Mouse (Mus musculus) CH12.LX (cell line): Measurements from ENCODE around the gene Racgap1. TPM values are rescaled to one million over a fixed set of nuclear protein-coding genes. Genes with fewer than 3 reads are reported as not detected.

Experiments
- DNase-seq: peaks from one replicate; pipeline ENCODE4 v3.0.0-alpha.2; 2013; ENCODE audit errors: extremely low read depth
- H3K27ac ChIP-seq: 2 replicates; pipeline ENCODE4 v1.5.1; 2012; ENCODE audit warnings: low read depth, mild to moderate bottlenecking, control low read depth, moderate library complexity; ENCODE audit not compliant: insufficient read depth
- H3K27me3 ChIP-seq: replicated peaks from 2 replicates; pipeline ENCODE3; 2012; ENCODE audit warnings: inconsistent platforms
- H3K36me3 ChIP-seq, 2 experiments: replicated peaks in 1 of 2; 2 replicates each; pipeline versions ENCODE3 to v1.6.1; 2012; ENCODE audit warnings: inconsistent platforms in 1 of 2, low read length in 1 of 2, mild to moderate bottlenecking in 1 of 2, mixed read lengths in 1 of 2, moderate library complexity in 1 of 2; ENCODE audit not compliant: control insufficient read depth in 1 of 2, insufficient read depth in 1 of 2
- H3K4me1 ChIP-seq, 2 experiments: 2 replicates each; pipeline ENCODE4 v1.6.1; 2012; ENCODE audit warnings: inconsistent platforms in 1 of 2, moderate library complexity in 1 of 2; ENCODE audit not compliant: insufficient read depth in 2 of 2, control insufficient read depth in 1 of 2
- H3K4me2 ChIP-seq: 2 replicates; pipeline ENCODE4 v1.6.1; 2012; ENCODE audit warnings: low read depth, mild to moderate bottlenecking, control low read depth; ENCODE audit not compliant: poor library complexity, insufficient read depth, severe bottlenecking
- H3K4me3 ChIP-seq, 3 experiments: fragments of 150-350 bp in 1 of 3; sonication (generic) in 1 of 3; replicated peaks in 1 of 3; 2 replicates each; pipeline versions ENCODE3 to v1.5.1; 2011 to 2012; ENCODE audit warnings: low read depth in 2 of 3, low read length in 2 of 3, mild to moderate bottlenecking in 2 of 3, moderate library complexity in 2 of 3, control low read depth in 1 of 3, improper control_type of control experiment in 1 of 3, inconsistent platforms in 1 of 3, mixed read lengths in 1 of 3; ENCODE audit not compliant: poor library complexity in 1 of 3
- H3K79me2 ChIP-seq: replicated peaks from 2 replicates; pipeline ENCODE4 v1.6.1; 2012; ENCODE audit warnings: mild to moderate bottlenecking, moderate library complexity; ENCODE audit not compliant: control insufficient read depth, poor library complexity, insufficient read depth, severe bottlenecking; ENCODE audit errors: extremely low read depth
- H3K9ac ChIP-seq: 2 replicates; pipeline ENCODE4 v1.6.1; 2012; ENCODE audit warnings: low read depth, mild to moderate bottlenecking, control low read depth, moderate library complexity; ENCODE audit not compliant: insufficient read depth
- H3K9me3 ChIP-seq: replicated peaks from 2 replicates; pipeline ENCODE3; 2012; ENCODE audit warnings: low read length, inconsistent platforms, mixed read lengths
- BHLHE40 ChIP-seq: IDR thresholded peaks from 2 replicates; pipeline ENCODE4 v1.6.1; 2011; ENCODE audit warnings: mild to moderate bottlenecking, low read depth, low read length, improper control_type of control experiment
- CTCF ChIP-seq, 2 experiments: IDR thresholded peaks in 1 of 2; conservative IDR thresholded peaks in 1 of 2; 2 replicates each; pipeline ENCODE4 v1.5.1; 2011 to 2012; ENCODE audit warnings: low read depth in 2 of 2, low read length in 2 of 2, improper control_type of control experiment in 1 of 2, inconsistent platforms in 1 of 2, mild to moderate bottlenecking in 1 of 2, moderate library complexity in 1 of 2
- HCFC1 ChIP-seq: IDR thresholded peaks from 2 replicates; pipeline ENCODE4 v1.6.1; 2012; ENCODE audit warnings: low read depth, mild to moderate bottlenecking, inconsistent platforms, low read length, improper control_type of control experiment
- IRF4 ChIP-seq: IDR thresholded peaks from 2 replicates; pipeline ENCODE4 v1.6.1; 2014; ENCODE audit warnings: low read depth, mild to moderate bottlenecking, inconsistent platforms, low read length, improper control_type of control experiment
- JUN ChIP-seq: IDR thresholded peaks from 2 replicates; pipeline ENCODE4 v1.6.1; 2011; ENCODE audit warnings: low read depth, mild to moderate bottlenecking, low read length, improper control_type of control experiment, moderate library complexity; ENCODE audit not compliant: insufficient read depth
- JUND ChIP-seq: conservative IDR thresholded peaks from 2 replicates; pipeline ENCODE4 v1.6.1; 2011; ENCODE audit warnings: low read depth, low read length, improper control_type of control experiment
- KAT2A ChIP-seq: IDR thresholded peaks from 2 replicates; pipeline ENCODE4 v1.6.1; 2012; ENCODE audit warnings: low read length, improper control_type of control experiment, inconsistent platforms; ENCODE audit not compliant: insufficient replicate concordance
- MAFK ChIP-seq: IDR thresholded peaks from 2 replicates; pipeline ENCODE4 v1.6.1; 2011; ENCODE audit warnings: low read length, improper control_type of control experiment; ENCODE audit not compliant: insufficient replicate concordance
- MAZ ChIP-seq: IDR thresholded peaks from 2 replicates; pipeline ENCODE4 v1.6.1; 2012; ENCODE audit warnings: low read depth, mild to moderate bottlenecking, inconsistent platforms, low read length, improper control_type of control experiment, moderate library complexity
- MEF2A ChIP-seq: IDR thresholded peaks from 2 replicates; pipeline ENCODE4 v1.6.1; 2014; ENCODE audit warnings: low read depth, mild to moderate bottlenecking, inconsistent platforms, low read length, improper control_type of control experiment, borderline replicate concordance
- MXI1 ChIP-seq: IDR thresholded peaks from 2 replicates; pipeline ENCODE4 v1.6.1; 2011; ENCODE audit warnings: mild to moderate bottlenecking, low read depth, low read length, improper control_type of control experiment
- NELFE ChIP-seq: IDR thresholded peaks from 2 replicates; pipeline ENCODE4 v1.6.1; 2011; ENCODE audit warnings: low read depth, low read length, improper control_type of control experiment
- PAX5 ChIP-seq: IDR thresholded peaks from 2 replicates; pipeline ENCODE4 v1.6.1; 2012; ENCODE audit warnings: low read length, inconsistent platforms, mixed read lengths
- POLR2A ChIP-seq: IDR thresholded peaks from 2 replicates; pipeline ENCODE4 v1.6.1; 2011; ENCODE audit warnings: low read depth, mild to moderate bottlenecking, improper control_type of control experiment, low read length
- RAD21 ChIP-seq: IDR thresholded peaks from 2 replicates; pipeline ENCODE4 v1.6.1; 2011; ENCODE audit warnings: low read depth, mild to moderate bottlenecking, low read length, improper control_type of control experiment, moderate library complexity
- SMC3 ChIP-seq: IDR thresholded peaks from 2 replicates; pipeline ENCODE4 v1.6.1; 2011; ENCODE audit warnings: low read depth, low read length, improper control_type of control experiment
- UBTF ChIP-seq: IDR thresholded peaks from 2 replicates; pipeline ENCODE4 v1.6.1; 2012; ENCODE audit warnings: low read depth, mild to moderate bottlenecking, inconsistent platforms, low read length, improper control_type of control experiment, moderate library complexity
- USF2 ChIP-seq: conservative IDR thresholded peaks from 2 replicates; pipeline ENCODE4 v1.6.1; 2011; ENCODE audit warnings: low read depth, low read length, improper control_type of control experiment
- ZC3H11A ChIP-seq: IDR thresholded peaks from 2 replicates; pipeline ENCODE4 v1.6.1; 2012; ENCODE audit warnings: low read depth, mild to moderate bottlenecking, inconsistent platforms, low read length, improper control_type of control experiment
- ZMIZ1 ChIP-seq: IDR thresholded peaks from 2 replicates; pipeline ENCODE4 v1.6.1; 2012; ENCODE audit warnings: low read depth, mild to moderate bottlenecking, inconsistent platforms, low read length, improper control_type of control experiment
- dilution Hi-C: fragments of 300-500 bp; cut with MboI; formaldehyde crosslinking; loops from 2 replicates; pipeline ENCODE4 v1.14.3; 2020; ENCODE audit warnings: low sequenced_read_pairs; ENCODE audit not compliant: extremely low pct_unique_long_range_greater_than_20kb, extremely low pct_ligation_motif_present
- in situ Hi-C: fragments of 300-500 bp; cut with MboI; formaldehyde crosslinking; loops from 3 replicates; pipeline ENCODE4 v1.14.3; 2019; ENCODE audit warnings: low sequenced_read_pairs, low pct_ligation_motif_present, low pct_unique_long_range_greater_than_20kb, mixed read lengths
- polyA plus RNA-seq: library from polyadenylated mRNA; unstranded; fragments of >175 nt; gene quantifications from 2 replicates; pipeline ENCODE4 v1.2.1, GENCODE M21; 2012; ENCODE audit warnings: low read depth; ENCODE audit not compliant: insufficient read length
- total RNA-seq, 2 experiments: library from RNA; depleted of rRNA; stranded (reverse); fragments of 300-350 nt in 1 of 2; fragments of >200 nt in 1 of 2; gene quantifications; 2 replicates each; pipeline ENCODE4 v1.2.3; 2012 to 2014

The Racgap1 gene
- total and polyA plus RNA-seq, 3 experiments, result 97.9 to 131 (median 130) TPM

DNA sequence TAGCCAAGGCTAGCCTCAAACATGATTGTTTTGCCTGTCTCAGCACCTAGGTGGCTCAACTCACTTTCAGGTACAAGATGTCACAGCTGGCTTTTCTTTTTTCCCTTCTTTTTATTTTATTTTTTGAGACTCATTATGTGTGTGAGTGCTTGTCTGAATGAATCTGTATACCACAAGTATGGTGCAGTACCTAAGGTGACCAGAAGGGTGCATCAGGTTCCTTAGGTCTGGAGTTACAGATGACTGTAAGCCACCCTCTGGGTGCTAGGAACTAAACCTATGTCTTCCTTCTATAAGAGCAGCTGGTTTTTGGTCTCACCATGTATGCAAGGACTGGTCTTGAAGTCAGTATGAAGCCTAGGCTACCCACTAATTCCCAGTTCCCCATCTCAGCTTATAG lies 19.8 kb downstream of the Racgap1 start:
- TF ChIP-seq IRF4 (no peak), CTCF (conservative IDR thresholded peaks at IDR 0.05 in 1 of 2, IDR thresholded peaks at IDR 0.05 in 1 of 2; ENCODE audit: low read depth in 2 of 2, low read length in 2 of 2) (peak; percentile 54 to 79), SMC3 (peak; percentile 37), ZMIZ1 (no peak), BHLHE40 (no peak), HCFC1 (no peak), NELFE (no peak), MAFK (no peak), ZC3H11A (no peak), KAT2A (no peak), PAX5 (no peak), USF2 (no peak), RAD21 (peak; percentile 37), JUN (no peak)
- H3K9me3 ChIP-seq, result peaks cover 8% of the 10 kb centered on the region
- peaks cover 70 to 90% of the 10 kb centered on the region in 2 experiments for H3K36me3 ChIP-seq

DNA sequence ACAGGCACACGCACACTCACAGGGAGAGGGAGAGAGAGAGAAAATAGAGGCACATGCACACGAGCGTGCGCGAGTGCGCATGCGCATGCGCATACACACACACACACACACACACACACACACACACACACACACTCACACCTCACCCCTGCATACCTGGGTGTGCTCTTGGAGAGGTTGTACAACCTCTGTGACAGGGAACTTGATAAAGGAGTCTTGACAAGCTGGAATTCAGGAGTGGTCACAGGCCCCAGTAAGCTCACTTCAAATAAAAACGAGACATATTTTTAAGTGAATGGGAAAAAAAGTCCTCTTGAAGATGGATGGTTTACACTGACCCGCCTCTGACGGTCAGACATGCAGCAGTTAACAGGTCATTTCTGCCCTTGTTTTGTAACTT lies 29.4 kb downstream of the Racgap1 start:
- no peak overlapping the region for H3K27ac ChIP-seq
- no peak overlapping the region for H3K9ac ChIP-seq
- H3K4me3 ChIP-seq, result no peak overlapping the region
- no peaks in the 10 kb centered on the region for H3K79me2 ChIP-seq
- dilution Hi-C loops (no loop called here), in situ Hi-C loops (no loop called here)
- peaks cover 4 to 13% of the 10 kb centered on the region in 2 experiments for H3K4me1 ChIP-seq
- no peaks in the 10 kb centered on the region for H3K27me3 ChIP-seq
- peaks cover 50 to 72% of the 10 kb centered on the region in 2 experiments for H3K36me3 ChIP-seq
- no peak for DNase-seq
- no peak overlapping the region for H3K4me2 ChIP-seq
- TF ChIP-seq MEF2A, result no peak
- TF ChIP-seq MAFK, result no peak
- no peak for TF ChIP-seq USF2
- TF ChIP-seq MAZ, result no peak
- no peak for TF ChIP-seq JUND
- no peak for TF ChIP-seq UBTF
- TF ChIP-seq PAX5, result no peak
- TF ChIP-seq MXI1, result no peak
- TF ChIP-seq POLR2A, result no peak
- H3K9me3 ChIP-seq, result no peaks in the 10 kb centered on the region

More for the DNA sequence above, 19.8 kb downstream of the Racgap1 start:
- Histone ChIP-seq H3K27ac (no peak overlapping the region), H3K4me2 (no peak overlapping the region), H3K4me3 (no peak overlapping the region), H3K4me1 (no peaks in the 10 kb centered on the region; a peak in 1 of 4 replicates), H3K79me2 (no peaks in the 10 kb centered on the region), H3K27me3 (no peaks in the 10 kb centered on the region), H3K9ac (no peak overlapping the region)
- dilution Hi-C loops (no loop called here), in situ Hi-C loops (no loop called here)
- DNase-seq, result peak; percentile 58
